Mouse (Mus musculus) CH12.LX (cell line): ENCODE data around the gene Errfi1.

Experiments
- CHD1 ChIP-seq: IDR thresholded peaks from 2 replicates; pipeline ENCODE4 v1.6.1; 2012; ENCODE audit warnings: low read depth, low read length, improper control_type of control experiment, inconsistent platforms
- CHD2 ChIP-seq: IDR thresholded peaks from 2 replicates; pipeline ENCODE4 v1.6.1; 2011; ENCODE audit warnings: low read length, improper control_type of control experiment
- CTCF ChIP-seq, 2 experiments: IDR thresholded peaks in 1 of 2; conservative IDR thresholded peaks in 1 of 2; 2 replicates each; pipeline ENCODE4 v1.5.1; 2011 to 2012; ENCODE audit warnings: low read depth in 2 of 2, low read length in 2 of 2, improper control_type of control experiment in 1 of 2, inconsistent platforms in 1 of 2, mild to moderate bottlenecking in 1 of 2, moderate library complexity in 1 of 2
- JUND ChIP-seq: conservative IDR thresholded peaks from 2 replicates; pipeline ENCODE4 v1.6.1; 2011; ENCODE audit warnings: low read depth, low read length, improper control_type of control experiment
- MAFK ChIP-seq: IDR thresholded peaks from 2 replicates; pipeline ENCODE4 v1.6.1; 2011; ENCODE audit warnings: low read length, improper control_type of control experiment; ENCODE audit not compliant: insufficient replicate concordance
- RAD21 ChIP-seq: IDR thresholded peaks from 2 replicates; pipeline ENCODE4 v1.6.1; 2011; ENCODE audit warnings: low read depth, mild to moderate bottlenecking, low read length, improper control_type of control experiment, moderate library complexity
- SIN3A ChIP-seq: IDR thresholded peaks from 2 replicates; pipeline ENCODE4 v1.6.1; 2012; ENCODE audit warnings: low read length, improper control_type of control experiment, inconsistent platforms
- TBP ChIP-seq: conservative IDR thresholded peaks from 2 replicates; pipeline ENCODE4 v1.6.1; 2011; ENCODE audit warnings: low read depth, low read length, improper control_type of control experiment

GRCm38 (mm10) chr4:150896896-150897624, 43.3 kb downstream of the Errfi1 start:
- TF ChIP-seq TBP (no peak), JUND (no peak), CHD1 (no peak), MAFK (no peak), CHD2 (no peak), SIN3A (no peak), CTCF (conservative IDR thresholded peaks at IDR 0.05 in 1 of 2, IDR thresholded peaks at IDR 0.05 in 1 of 2; ENCODE audit: low read depth in 2 of 2, low read length in 2 of 2) (no peak), RAD21 (no peak)
